Mouse (Mus musculus) spleen, adult 18-20 months (tissue): ENCODE results near the gene Gm20431.
A peak's percentile ranks its signal among the peaks of the same experiment; 100 is the strongest.
"Not testable (repeated sequence)": the region's sequence is repeated elsewhere in the genome, so short reads cannot be mapped to it uniquely, and the experiment has no call there.

Experiments used
- DNase-seq, 2 experiments: peaks; one replicate each; pipeline ENCODE4 v3.0.0; 2022; ENCODE audit warnings: mixed read lengths in 2 of 2

Gene Gm20431

DNA sequence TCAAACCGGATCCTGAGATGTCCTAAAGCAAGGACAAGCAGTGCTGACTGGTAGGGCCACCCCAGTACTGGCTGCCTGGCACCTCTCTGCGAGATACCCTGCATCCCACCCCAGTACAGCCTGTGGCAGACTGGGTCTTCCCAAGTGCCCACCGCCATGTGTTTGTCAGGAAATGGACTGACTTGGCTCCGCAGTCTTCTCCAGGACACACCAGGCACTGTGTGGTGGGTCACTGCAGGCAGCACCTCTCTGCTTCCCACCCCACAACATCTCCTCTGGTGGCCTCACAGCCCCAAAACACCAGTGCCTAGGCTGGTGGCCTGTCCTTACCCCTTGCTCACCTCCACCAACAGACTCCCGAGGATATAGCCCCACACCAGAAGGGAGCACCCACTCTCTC lies 30.9 kb downstream of the Gm20431 start:
- no peak for DNase-seq

DNA sequence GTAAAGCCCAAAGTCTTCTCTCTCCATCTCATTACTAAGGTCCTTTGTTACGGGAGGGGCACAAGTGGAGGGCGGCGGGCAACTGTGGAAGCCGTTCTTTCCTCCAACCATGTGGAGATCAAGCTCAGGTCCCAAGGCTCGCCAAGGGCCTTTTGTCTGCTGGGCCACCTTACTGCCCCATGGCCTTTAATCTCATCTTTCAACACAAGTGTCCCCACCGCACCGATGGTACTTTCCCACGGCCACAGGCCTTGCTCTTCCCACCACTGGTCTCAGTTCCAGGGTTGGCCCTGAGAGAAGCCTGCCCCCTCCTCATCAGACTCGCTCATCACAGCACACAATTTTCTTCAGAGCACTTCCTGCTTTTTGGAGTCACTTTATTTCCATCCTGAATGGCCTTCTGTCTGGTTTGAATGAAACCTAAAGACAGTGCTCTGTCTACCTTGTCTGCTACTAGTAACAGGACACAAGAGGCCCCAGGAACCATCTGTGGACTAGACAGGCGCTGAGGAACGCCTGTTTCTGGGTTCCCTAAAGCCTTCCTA lies 31.6 kb downstream of the Gm20431 start:
- no peak for DNase-seq

DNA sequence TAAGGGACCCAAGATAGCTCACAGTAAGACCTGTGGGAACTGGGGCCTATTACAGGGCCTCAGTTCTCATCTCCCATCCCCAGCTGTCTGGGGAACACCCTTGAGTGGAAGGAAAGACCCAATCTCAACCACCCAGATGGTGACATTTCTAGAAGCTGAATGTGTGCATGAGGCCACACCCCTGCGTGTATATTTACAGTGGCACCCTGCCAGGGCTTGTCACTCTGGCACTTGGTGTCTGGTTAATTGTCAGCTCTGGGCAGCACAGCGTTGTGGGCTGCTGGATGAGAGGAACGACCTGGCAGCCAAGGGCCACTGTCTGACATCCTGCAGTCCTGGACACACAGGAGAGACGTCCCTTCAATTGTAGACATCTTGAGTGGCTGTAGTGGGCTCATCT lies 32.4 kb downstream of the Gm20431 start:
- no peak for DNase-seq

DNA sequence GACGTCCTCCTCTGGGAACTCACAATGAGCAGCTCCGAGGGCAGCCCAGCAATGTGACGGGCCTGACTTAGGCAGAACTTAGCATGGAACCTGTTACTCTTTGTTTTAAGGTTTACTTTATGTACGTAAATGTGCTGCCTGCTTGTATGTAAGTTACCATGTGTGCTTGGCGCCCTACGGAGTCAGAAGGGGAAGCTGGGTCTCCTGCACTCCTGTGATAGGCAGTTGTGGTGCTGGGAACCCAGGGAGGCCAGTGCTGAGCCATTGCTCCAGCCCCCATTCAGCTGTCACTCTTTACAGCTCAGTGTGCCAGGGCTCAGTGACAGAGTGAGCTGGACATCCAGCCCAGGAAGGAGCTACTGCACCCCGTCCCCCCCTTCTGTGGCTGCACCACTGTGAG lies 34.3 kb downstream of the Gm20431 start:
- no peak for DNase-seq

DNA sequence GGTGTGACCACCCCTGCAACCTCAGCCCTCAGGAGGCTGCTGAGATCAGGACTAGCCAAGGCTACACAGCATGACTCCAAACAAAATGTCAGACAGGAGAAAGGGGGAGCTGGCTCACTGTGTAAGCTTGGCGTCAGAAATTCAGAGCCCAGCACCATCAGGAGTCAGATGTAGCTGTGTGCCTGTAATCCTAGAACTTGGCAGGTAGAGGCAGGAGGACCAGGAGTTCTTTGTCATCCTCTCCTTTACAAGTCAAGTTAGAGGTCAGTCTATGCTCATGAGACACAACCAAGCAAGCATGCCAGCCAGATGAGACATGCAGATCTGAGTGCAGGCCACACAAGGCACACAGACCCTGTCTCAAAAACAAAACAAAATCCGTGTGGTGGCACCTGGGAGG lies 35.6 kb downstream of the Gm20431 start:
- no peak for DNase-seq

DNA sequence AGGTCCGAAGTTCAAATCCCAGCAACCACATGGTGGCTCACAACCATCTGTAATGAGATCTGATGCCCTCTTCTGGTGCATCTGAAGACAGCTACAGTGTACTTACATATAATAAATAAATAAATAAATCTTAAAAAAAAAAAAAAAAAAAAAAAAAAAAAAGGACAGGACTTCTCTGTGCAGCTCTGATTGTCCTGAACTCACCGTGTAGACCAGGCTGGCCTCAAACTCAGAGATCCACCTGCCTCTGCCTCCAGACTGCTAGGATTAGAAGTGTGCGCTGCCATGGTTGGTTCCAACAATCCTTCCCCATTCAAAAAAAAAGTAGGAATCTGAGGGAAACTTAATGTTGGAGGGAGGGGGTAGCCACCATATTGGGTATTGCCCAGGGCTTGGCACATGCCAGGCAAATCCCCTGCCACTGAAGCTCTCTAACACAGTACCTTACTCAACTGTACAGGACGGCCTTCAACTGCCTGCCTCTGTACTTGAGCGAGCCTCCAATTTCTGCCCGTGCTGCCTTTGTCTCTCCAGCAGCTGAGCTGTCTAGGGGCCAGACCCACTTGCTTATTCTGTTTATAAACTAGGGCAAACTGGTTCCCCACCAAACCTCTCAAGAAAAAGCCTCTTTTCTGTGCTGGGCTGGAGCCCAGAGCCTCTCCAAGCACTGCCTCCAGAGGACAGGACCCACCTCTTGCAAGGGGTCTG lies 36.8 kb downstream of the Gm20431 start:
- DNase-seq: no peak

DNA sequence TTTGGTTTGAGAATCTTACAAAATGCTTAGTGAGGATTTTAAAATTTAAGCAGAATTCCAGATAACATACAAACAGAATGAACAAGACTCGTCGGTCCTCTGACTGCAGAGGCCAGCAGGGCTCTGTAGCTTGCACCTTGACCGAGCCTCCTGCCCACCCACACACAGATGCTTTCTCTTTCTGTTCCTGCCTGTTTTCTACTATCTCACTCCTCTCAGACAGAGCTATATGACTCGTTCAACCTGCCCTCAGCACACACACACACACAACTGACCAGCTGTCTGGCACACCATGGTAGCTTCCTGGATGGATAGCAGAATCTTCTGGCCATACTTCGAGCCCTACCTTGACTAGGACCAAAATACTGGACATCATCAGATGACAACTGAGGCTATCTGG lies 38.3 kb downstream of the Gm20431 start:
- DNase-seq: no peak

DNA sequence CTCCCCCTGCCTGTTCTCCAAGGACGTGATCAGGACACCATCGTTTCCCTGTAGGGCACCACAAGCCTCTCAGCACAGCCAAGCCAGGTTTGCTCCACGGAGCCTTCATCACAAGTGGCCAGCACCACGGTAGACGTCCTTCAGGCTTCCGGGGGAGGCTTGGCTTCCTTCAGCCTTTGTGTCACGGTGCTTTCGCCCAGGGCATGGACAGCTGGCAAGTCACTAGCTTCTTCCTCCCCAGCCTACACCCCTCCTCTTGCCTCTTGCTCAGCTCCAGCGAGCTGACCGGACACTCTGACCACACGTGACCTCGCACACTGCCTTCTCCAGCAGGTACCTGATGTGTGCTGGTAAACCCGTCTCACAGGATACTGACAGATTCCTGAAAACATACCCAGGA lies 38.9 kb downstream of the Gm20431 start:
- DNase-seq: no peak

DNA sequence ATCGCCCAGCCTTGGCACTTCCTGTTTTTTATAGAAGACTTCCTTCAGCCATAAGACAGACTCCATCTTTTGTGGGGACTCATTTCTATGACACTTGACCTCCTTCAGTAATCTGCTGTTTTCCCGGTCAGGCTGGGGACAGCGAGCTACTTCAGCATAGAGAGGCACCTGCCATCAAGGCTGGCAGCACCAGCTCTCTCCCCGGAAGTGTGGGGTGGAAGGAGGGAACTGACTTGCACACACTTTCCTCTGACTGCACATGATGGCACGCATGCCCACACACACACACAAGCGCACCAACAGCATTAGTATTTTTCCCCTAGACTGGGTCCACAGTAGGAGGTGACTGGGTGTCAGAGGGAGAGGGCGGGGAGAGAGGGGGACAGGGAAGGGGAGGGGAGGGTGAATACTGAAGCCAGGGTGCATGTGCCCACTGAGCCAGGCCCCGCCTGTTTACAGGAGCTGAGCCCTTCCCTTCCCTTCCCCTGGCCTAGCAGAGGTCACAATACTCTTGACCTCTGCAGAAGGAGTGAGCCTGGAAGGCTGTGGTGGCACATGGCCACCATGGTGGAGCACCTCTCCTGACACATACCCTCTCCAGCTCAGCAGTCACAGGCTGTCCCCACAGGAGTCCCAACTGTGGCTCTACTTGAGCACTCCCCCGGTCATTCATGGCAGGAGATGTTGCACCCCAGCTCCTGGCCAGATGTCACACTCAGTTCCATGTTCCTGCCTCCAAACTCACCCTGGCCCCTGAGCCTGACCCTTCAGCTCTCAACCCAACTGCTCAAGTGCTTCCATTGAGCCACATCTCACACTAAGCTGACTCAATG lies 39.8 kb downstream of the Gm20431 start:
- no peak for DNase-seq

DNA sequence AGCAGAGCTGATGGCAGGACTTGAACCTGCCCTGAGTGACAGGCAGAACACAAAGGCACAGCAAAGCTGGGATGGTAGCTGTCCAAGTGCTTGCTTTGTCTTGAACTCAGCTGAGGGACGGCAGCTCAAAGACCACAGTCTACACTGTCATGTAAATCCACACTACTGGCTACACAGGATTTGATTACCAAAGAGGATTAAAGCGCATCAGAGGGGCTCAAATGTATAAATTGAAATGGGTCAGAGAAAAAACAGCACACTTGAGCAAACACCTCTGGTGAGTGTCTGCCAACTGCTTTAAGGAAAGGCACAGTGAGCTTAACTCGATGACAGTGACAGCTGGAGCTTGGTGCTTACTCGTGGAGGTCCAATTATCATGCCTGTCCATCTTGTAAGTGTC lies 43.8 kb downstream of the Gm20431 start:
- DNase-seq: no peak

DNA sequence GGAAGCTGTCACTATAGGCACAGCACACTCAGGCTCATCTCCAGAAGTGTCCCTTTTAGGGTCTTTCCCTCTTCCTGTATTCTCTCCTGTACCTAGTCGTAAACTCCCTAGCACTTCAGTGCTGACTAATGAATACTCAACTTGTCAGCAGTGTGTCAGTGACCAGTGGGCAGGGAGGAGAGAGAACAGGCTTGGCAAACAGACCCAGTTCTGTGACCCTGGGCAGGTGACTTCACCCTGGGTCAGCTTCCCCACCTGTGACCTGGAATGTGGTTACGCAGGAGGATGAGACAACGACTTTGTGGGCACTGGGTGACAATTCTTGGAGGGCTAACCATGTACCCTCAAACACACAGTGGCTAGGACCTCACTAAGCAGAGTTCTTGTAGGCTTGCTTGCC lies 44.3 kb downstream of the Gm20431 start:
- DNase-seq: no peak

DNA sequence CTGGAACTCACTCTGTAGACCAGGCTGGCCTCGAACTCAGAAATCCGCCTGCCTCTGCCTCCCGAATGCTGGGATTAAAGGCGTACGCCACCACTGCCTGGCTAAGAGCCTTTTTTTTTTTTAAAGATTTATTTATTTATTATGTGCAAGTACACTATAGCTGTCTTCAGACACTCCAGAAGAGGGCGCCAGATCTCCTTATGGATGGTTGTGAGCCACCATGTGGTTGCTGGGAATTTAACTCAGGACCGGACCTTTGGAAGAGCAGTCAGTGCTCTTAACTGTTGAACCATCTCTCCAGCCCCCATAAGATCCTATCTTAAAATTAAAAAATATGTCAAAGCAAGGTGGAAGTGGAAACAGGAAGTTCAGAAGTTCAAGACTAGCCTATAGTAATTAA lies 48.0 kb downstream of the Gm20431 start:
- not testable (repeated sequence) for DNase-seq

DNA sequence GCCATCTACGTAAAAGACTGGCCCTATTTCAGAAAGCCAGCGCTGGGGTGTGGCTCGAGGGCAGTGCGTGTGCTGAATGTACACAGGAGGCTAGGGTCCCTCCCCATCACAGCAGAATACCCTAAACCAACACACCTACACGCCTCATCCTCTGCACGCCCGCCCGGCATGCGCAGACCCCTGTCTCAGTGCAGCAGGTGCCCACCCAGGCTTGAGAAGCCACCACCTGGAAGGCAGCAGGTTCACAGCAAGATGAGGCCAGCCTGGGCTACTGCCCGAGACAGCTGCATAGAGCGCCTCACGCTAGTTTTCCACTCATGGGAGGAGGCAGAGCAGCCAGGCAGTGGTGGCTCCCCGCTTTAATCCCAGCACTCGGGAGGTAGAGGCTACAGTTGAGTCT lies 49.2 kb downstream of the Gm20431 start:
- no peak for DNase-seq

DNA sequence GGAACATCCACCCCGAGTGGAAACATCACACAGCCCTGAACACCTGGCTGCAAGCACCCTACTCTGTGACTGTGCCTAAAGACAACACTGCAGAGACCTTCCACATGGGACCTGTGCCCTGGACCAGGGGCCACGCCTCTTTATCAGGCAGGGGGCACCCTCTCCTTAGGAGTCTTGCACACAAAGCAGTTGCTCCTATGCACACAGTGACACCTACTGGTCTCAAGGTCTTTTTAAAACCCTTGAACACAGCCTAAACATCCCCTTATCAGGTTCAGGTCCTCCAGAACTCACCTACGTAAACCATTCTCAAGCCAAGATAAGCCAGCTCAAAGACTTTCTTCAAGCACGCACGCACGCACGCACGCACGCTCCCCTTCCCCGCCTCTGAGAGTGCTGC lies 50.0 kb downstream of the Gm20431 start:
- no peak for DNase-seq

DNA sequence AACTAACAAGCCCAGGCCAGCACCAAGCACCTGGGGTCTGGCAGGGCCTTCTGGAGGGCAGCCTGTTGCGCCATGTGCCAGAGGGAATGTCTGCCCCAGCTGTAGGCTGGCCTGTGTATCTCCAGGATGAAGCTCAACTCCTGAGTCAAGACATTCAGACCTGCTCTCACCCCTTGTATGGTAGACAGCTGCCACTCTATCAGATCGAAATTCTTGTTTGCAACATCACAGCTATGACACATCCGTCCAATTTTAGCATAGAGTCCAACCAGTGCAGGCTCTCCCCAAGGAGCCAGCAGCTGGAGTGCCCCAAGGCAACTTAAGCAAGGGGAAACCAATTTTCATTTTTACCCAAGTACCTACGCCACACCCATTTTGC lies 54.6 kb downstream of the Gm20431 start:
- no peak for DNase-seq

DNA sequence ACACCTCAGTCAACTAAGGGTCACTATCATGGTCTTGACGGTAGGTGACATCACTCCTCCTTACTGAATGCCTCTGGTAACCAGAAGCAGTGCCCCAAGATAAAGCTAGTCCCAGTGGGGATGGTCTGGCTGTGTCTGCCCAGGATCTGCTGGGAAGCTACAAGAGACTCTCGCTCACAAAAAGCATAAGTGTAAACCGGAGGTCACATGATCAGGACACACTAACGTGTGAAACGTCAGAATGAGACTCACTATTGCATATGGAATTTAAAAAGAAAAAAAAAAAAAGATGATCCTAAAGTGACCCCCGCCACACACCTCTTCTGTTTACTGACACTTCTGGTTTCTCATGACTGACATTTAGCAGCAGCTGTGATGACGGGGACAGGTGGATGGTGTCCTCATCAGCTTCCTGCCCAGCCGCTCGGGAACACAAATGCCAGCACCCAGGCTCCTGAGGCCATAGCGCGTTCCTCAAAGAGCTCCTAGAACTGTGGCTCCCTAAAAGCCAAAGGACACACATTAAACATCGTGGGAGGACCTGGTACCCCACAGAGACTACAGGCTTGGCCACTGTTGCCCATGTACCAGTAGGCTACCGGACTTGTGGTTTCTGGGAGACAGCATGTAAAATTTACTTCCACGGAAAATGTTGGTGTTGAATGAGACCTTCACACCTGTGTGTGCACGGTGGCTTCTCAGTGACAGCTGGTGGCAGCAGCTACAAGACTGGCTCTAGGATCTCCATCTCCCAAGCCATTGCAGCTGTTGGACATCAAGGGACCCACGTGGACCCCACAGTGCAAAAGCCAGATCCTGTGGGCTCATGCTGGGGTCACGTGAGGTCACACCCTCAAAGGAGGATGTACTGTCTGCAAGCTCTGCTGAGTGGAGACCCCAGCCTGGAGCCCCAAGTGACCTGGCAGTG lies 55.2 kb downstream of the Gm20431 start:
- no peak for DNase-seq

DNA sequence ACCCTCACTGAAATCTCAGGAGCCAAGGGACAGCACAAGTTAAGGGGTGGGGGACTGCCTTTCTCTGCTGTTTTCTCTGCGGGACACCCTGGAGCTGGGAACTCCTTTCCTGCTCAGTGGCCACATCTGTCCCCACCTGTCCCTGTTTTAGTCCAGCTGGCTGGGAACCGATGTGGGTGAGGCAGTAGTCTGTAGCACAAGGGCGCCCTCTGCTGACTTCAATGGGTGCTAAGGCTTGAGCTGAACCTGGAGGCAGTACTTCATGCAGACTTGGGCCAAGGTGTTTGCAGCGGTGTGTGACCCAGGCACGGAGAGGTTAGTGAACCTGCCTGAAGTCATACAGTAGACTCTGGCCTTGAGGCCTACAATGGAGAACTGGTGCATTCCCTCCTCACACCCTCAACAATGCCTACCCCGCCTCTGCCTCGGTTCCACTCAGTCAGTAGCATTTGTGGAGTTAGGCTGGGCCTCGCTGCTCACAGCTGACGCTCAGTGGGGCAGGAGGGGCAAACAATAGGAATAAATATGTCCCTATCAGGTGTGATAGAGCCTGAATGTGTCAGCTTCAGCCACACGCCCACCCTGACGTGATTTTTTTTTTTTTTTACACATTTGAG lies 56.0 kb downstream of the Gm20431 start:
- DNase-seq: peak; percentile 73 to 86

DNA sequence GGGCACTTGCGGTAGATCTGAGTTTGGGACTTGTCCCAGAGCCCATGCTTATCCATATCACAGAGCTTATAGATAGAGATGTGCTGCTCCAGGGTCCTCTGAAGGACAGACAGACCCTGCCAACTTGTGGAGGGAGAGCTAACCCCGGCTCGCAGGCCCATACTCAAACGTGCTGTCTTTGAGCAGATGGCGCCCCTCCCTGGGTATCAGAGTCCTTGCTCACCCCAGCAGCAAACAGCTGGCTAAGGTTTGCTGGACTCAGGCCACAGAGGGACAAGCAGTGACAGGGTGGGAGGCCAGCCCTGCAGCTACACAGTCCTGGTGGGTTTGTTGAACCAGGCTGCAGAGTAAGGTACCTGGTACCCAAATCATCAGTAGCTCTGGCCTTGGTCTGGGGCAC lies 58.3 kb downstream of the Gm20431 start:
- no peak for DNase-seq

DNA sequence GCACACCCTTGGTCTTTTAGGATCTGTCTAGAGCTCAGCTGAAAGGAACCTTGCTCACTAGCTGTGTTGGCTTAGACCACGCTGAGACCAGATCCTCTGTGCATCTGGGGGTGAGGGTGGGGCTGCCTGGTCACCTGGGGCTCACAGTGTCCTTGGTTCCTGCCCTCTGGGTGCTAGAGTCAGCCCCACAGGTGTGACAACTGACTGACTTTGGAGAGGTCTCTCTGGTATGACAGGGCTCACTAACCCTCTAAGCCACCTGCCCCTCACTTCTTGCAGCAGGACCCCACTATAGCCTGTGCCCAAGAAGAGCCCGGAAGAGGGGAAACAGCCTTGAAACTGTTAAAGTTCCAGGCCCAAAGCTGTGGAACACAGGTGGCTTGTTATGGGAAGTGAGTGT lies 58.9 kb downstream of the Gm20431 start:
- DNase-seq: no peak

DNA sequence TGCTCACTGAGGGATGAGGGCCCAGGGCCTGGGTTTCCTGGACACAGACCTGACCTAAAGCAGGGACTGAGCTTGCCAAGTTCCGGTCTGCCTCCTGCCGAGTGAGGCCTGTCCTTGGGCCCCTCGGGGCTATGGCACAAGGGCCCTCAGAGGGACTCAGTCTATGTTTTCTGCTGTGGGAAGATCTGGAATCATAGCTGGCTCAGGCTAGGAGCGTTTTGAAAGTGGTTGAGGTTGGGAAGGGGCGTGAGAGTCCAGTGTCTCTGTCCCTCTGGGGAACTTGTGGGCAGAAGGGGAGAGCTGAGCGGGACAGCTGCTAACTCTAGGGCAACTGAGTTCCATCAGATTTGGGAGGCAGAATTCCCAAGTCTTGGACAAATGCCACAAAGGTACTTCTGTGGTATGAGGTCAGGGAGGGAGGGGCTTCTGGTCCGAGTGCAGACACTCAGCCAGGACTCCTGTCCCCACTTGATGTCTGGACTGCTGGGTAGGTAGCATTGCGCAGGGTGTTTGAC lies 60.8 kb downstream of the Gm20431 start:
- no peak for DNase-seq

DNA sequence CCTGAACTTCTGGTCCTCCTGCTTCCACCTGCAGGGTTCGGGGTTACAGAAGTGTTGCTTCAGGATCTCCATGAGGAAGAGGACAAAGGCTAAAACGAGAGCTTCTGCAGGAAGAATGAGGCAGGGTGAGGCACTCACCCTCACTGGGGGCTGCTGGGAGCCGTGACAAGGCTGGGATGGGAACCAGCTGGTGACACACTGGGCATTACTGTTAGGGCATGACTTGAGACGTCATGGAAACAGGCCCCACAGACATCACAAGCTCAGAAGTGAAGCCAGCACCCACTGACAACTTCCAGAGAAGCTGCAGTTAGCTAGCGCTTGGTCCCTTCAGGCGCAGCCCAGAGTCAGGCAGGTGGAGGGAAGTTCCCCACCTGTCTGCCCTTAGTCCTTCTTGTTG lies 61.4 kb downstream of the Gm20431 start:
- DNase-seq: no peak

DNA sequence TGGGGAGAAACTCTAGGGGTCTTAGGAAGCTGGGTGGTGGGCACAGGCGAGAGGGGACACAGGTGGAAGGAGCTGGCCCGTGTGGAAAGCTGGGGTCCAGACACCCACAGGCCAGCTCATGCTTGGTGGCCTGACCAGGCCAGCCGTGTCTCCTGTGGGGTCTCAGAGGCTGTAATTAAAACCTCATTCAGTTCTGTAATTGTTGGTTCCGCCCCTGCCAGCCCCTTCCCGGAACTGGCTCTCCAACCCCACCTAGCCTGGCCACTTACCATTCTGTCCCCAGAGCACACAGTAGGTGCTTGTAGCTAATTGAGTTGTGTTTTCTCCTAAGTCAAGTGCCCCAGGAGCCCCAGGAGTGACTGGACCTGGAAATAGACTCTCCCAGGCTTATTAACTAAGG lies 62.1 kb downstream of the Gm20431 start:
- no peak for DNase-seq
